Mouse (Mus musculus) layer of hippocampus, adult 11-12 months (tissue): ENCODE measurements at regions not wholly inside any gene's neighbourhood (a gene's known extent, or its start where the extent isn't known, plus 50 kb on each side); places are given as distances from the start of the nearest gene placed in this dataset.

Source experiments
- DNase-seq: peaks from one replicate; pipeline ENCODE4 v3.0.0; 2022; ENCODE audit warnings: low spot score

- DNase-seq, result no peak
Measured at GRCm38 (mm10) chr3:130885974-130886373, 155.8 kb upstream of the Rpl34 start.

- DNase-seq, result no peak
Measured at GRCm38 (mm10) chr3:130884393-130884792, 154.2 kb upstream of the Rpl34 start.

GRCm38 (mm10) chr3:130883928-130884327 is 153.7 kb upstream of the Rpl34 start:
- no peak for DNase-seq

- no peak for DNase-seq
Measured at GRCm38 (mm10) chr3:130883319-130883718, 153.1 kb upstream of the Rpl34 start.

- no peak for DNase-seq
Measured at GRCm38 (mm10) chr3:130880482-130880881, 150.3 kb upstream of the Rpl34 start.

GRCm38 (mm10) chr3:130879463-130879862 is 149.3 kb upstream of the Rpl34 start:
- DNase-seq, result no peak

- DNase-seq, result no peak
Measured at GRCm38 (mm10) chr3:130878834-130879233, 148.6 kb upstream of the Rpl34 start.

GRCm38 (mm10) chr3:130877981-130878380 is 147.8 kb upstream of the Rpl34 start:
- DNase-seq, result no peak

GRCm38 (mm10) chr3:130873745-130874144 is 143.5 kb upstream of the Rpl34 start:
- DNase-seq, result peak; percentile 25

GRCm38 (mm10) chr3:130866952-130867632 is 136.9 kb upstream of the Rpl34 start:
- DNase-seq, result no peak

GRCm38 (mm10) chr3:130864783-130865182 is 134.6 kb upstream of the Rpl34 start:
- DNase-seq, result no peak

GRCm38 (mm10) chr3:130863376-130863775 is 133.2 kb upstream of the Rpl34 start:
- DNase-seq, result no peak

GRCm38 (mm10) chr3:130860315-130860714 is 130.1 kb upstream of the Rpl34 start:
- no peak for DNase-seq

- no peak for DNase-seq
Measured at GRCm38 (mm10) chr3:130853866-130854265, 123.7 kb upstream of the Rpl34 start.

GRCm38 (mm10) chr3:130850766-130851308 is 120.6 kb upstream of the Rpl34 start:
- no peak for DNase-seq

- no peak for DNase-seq
Measured at GRCm38 (mm10) chr3:130841755-130842154, 111.6 kb upstream of the Rpl34 start.

GRCm38 (mm10) chr3:130839924-130840440 is 109.8 kb upstream of the Rpl34 start:
- DNase-seq, result no peak

GRCm38 (mm10) chr3:130838626-130839422 is 108.6 kb upstream of the Rpl34 start:
- DNase-seq, result no peak

GRCm38 (mm10) chr3:130833722-130834121 is 103.5 kb upstream of the Rpl34 start:
- no peak for DNase-seq

GRCm38 (mm10) chr3:130833082-130833481 is 102.9 kb upstream of the Rpl34 start:
- no peak for DNase-seq

- no peak for DNase-seq
Measured at GRCm38 (mm10) chr3:130831788-130832187, 101.6 kb upstream of the Rpl34 start.

GRCm38 (mm10) chr3:130828346-130828745 is 98.1 kb upstream of the Rpl34 start:
- no peak for DNase-seq

GRCm38 (mm10) chr3:130827934-130828333 is 97.7 kb upstream of the Rpl34 start:
- no peak for DNase-seq
